Mouse (Mus musculus): Measurements from ENCODE around the gene Cpsf3.

DNA sequence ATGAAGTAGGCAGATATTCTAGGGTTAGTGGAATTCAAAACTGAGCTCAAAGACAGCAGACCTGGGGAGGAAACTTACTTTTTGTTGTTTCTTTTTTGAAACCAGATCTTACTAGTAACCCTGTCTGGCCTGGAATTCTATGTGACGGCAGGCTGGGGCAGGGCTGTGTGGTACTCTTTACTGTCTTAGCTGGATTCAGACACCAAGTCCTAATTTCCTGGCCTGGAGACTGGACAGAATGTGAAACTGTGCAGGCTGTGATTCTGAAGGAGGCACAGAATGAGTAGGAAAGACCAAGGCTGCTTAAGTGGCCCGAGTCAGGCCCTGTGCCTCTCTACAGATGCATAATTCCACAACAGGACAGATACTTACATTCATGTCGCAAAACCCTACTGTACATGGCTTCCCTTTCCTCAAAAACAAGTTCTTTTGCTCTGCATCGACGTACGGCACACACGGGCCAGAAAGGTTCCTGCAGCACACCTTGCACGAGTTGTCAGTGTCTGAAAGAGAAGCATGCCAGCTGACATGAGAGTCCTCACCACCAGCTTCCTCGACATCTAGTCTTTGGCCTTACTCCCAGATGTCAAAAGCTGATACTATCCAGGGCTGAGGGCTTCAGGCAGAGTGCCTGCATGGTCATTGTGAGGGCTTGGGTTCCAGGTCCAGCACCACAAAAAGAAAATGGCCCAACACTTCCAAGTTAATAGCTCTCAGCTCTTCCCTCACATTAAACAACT lies 44.6 kb downstream of the Cpsf3 start:
- TF ChIP-seq CTCF (IDR thresholded peaks at IDR 0.05; ENCODE audit: low read depth, low read length) (no peak), POLR2A (IDR thresholded peaks at IDR 0.05; ENCODE audit: extremely low read depth, insufficient read depth, low read length) (no peak)

Measured in liver, adult 2 months (tissue).